Mouse (Mus musculus): ENCODE results near the gene Bpnt1. TPM values are rescaled to one million over a fixed set of nuclear protein-coding genes. Genes with fewer than 3 reads are reported as not detected.

Bpnt1 gene
- polyA plus RNA-seq (2015; fragmentation: Nextera tagmentation; extraction: Ambion mirVana): 24.1 and 30.1 TPM in 2 replicates

DNA sequence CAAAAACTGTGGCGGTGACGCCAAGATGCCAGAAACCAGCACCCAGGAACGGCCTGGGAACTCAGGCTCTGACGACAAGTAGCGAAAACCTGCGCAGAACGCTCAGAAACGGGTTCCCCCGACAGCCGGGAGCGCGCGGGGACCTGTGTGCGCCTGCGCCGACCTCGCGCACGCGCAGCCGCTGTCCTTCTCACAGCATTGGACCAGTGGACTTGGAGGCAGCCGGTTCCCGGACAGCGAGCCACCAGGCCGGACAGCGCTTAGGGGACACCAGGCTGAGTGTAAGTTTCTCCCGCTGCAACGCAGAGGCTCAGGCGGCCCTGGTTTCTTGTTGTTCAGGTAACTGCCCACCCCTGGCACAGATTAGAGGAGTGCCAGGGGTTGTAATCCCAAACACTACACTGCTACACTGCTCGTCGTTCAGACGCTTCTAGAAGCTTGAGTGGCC is at the start of gene Bpnt1:
Gene Bpnt1, plus strand, starts transcription at position 167 of the 448 bp plus-strand sequence.

DNA sequence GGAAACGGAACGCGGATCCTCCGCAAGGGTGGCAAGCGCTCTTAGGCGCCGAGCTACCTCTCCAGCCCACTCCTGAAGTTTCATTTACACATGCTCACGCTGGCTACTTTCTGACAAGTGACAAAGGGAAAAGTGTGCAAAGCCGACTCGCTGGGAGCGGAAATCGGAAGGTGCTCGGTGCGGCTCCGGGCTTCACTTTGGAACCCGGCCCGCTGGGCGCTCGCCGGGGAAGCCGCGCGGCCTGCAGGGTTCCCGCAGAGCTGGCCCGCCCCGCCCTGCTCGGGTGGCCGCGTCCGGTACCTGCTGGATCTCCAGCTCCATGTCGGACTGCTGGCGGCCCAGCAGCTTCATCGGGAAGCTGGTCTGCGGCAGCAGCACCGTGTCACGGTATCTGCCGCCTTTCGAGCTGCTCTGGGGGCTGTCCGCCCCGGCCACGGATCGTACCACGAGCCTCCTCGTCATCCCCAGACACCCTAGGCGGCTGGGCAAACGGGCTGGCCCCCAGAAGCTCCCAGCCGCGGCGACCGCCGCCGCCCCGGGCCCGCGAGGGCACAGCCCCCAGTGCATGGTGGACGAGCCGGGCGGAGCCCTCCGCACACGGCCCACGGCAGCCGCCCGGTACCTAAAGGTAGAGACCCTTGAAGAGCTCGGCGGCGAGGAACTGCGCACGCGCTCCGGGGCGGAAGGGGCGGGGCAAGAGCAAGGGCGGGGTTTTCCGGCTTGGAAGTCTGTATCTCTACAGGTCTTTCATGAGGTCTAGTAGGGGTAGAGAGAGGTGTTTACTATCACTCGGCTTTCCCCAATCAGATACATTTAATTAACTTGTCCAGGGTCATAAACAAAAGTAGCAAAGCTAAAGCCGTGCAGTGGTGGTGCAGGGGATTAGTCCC is 3.0 kb upstream of the Bpnt1 start, which contains the start of gene Iars2:
Gene Iars2, minus strand, starts transcription at position 676 of the 890 bp plus-strand sequence.

DNA sequence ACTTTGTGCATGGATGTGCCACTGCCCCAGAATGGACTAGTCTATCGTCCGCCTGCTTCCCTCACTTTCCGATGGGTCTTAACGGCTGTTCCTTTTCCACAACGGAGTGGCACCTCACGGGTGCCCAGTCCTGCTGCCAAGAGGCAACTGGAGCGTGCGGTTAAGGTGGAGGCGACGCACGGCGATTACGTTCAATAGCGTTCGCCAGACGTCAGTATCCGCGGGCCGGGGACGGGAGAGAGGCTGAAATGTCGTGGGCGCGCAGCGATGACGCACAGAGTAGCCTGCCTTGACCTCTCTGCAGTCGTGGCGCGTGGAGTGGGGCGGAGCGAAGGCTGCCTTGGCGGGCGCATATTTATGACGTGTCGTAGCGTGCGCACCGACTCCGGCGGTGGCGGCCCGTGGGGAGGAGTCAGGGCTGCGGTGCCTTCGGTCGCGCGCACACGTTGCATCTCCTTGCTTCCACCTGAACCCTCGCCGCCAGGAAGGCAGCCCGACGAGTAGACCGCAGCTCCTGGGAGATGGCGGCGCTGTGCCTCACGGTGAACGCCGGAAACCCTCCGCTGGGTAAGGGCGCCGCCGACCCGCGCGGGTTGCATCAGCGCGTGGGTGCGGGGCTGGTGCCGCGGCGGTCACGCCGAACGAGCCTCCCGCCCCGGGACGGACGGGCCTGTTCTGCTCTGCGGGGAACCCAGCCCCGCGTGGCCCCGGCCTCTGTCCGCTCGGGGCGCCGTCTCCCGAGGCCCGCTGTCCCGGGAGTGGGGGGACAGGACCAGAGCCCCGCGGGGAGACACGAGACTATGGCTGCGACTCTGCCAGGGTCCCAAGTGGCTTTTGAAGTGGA is 30.9 kb downstream of the Bpnt1 start, which contains the start of gene Eprs:
Gene Eprs, plus strand, starts transcription at position 368 of the 844 bp plus-strand sequence.

MicroRNA genes within 50 kb of the gene (microRNA counts, 519-probe panel; counts per million panel counts)
- 1,860 counts per million, percentile 64 among the panel's probes with 10 or more counts for microRNA mmu-miR-194

Small RNAs within 50 kb of the gene (microRNA-seq; reads per million reads assigned to microRNA genes)
- gene Mir194-1: 0.21 to 0.81 reads per million in 2 experiments
- 1.1 to 2.5 reads per million in 2 experiments for gene Mir215

Other genes starting within 250 kb of the Bpnt1 start
- gene Rab3gap2, start 128.0 kb upstream of the Bpnt1 start, polyA plus RNA-seq (2015; fragmentation: Nextera tagmentation; extraction: Ambion mirVana): 14.1 and 15.1 TPM in 2 replicates
- gene Iars2, start 2.8 kb upstream of the Bpnt1 start, polyA plus RNA-seq (2015; fragmentation: Nextera tagmentation; extraction: Ambion mirVana): 27.0 and 29.1 TPM in 2 replicates
- 95.3 and 97.8 TPM in 2 replicates for gene Eprs, start 30.9 kb downstream of the Bpnt1 start, polyA plus RNA-seq (2015; fragmentation: Nextera tagmentation; extraction: Ambion mirVana)
- gene Slc30a10, start 122.7 kb downstream of the Bpnt1 start, polyA plus RNA-seq (2015; fragmentation: Nextera tagmentation; extraction: Ambion mirVana): 0.66 and 1.3 TPM in 2 replicates

Data from skeletal muscle tissue, postnatal 0 days (tissue).